Mouse (Mus musculus) MEL (cell line): ENCODE data around the gene Rnf217. TPM values are rescaled to one million over a fixed set of nuclear protein-coding genes. Genes with fewer than 3 reads are reported as not detected.

ENCODE experiments used
- DNase-seq: peaks from one replicate; pipeline ENCODE4 v3.0.0; 2011; ENCODE audit warnings: low read depth, low spot score
- H3K27ac ChIP-seq: 2 replicates; pipeline ENCODE4 v1.5.1; 2012; ENCODE audit warnings: low read depth, mild to moderate bottlenecking, control low read depth, low read length, moderate library complexity; ENCODE audit not compliant: control insufficient read depth
- H3K27me3 ChIP-seq, 2 experiments: fragments of 150-350 bp in 1 of 2; sonication (generic) in 1 of 2; 2 replicates each; pipeline ENCODE4 v1.6.1; 2012; ENCODE audit warnings: low read length in 2 of 2, mild to moderate bottlenecking in 2 of 2, improper control_type of control experiment in 1 of 2, moderate library complexity in 1 of 2; ENCODE audit not compliant: insufficient read depth in 2 of 2, control insufficient read depth in 1 of 2
- H3K36me3 ChIP-seq, 2 experiments: 2 replicates each; pipeline ENCODE4 v1.6.1; 2012 to 2014; ENCODE audit warnings: low read length in 2 of 2, improper control_type of control experiment in 1 of 2, inconsistent platforms in 1 of 2, mild to moderate bottlenecking in 1 of 2; ENCODE audit not compliant: insufficient read depth in 2 of 2, control insufficient read depth in 1 of 2
- H3K4me1 ChIP-seq, 2 experiments: fragments of 150-350 bp in 1 of 2; sonication (generic) in 1 of 2; 2 replicates each; pipeline ENCODE4 v1.6.1; 2012; ENCODE audit warnings: low read length in 2 of 2, improper control_type of control experiment in 1 of 2, mild to moderate bottlenecking in 1 of 2; ENCODE audit not compliant: insufficient read depth in 2 of 2, control insufficient read depth in 1 of 2
- H3K4me3 ChIP-seq, 2 experiments: fragments of 150-350 bp in 1 of 2; sonication (generic) in 1 of 2; 2 replicates each; pipeline ENCODE4 v1.5.1; 2012; ENCODE audit warnings: low read depth in 2 of 2, low read length in 2 of 2, mild to moderate bottlenecking in 2 of 2, moderate library complexity in 2 of 2, control low read depth in 1 of 2, improper control_type of control experiment in 1 of 2; ENCODE audit not compliant: control insufficient read depth in 1 of 2, insufficient read depth in 1 of 2
- H3K79me2 ChIP-seq: 2 replicates; pipeline ENCODE4 v1.6.1; 2012; ENCODE audit warnings: mild to moderate bottlenecking, low read length, moderate library complexity; ENCODE audit not compliant: control insufficient read depth, poor library complexity, insufficient read depth
- H3K9ac ChIP-seq: 2 replicates; pipeline ENCODE4 v1.6.1; 2012; ENCODE audit warnings: low read depth, mild to moderate bottlenecking, control low read depth, low read length, moderate library complexity; ENCODE audit not compliant: control insufficient read depth, poor library complexity, severe bottlenecking
- H3K9me3 ChIP-seq: fragments of 150-350 bp; sonication (generic); replicated peaks from 2 replicates; pipeline ENCODE4 v1.6.1; 2012; ENCODE audit warnings: mild to moderate bottlenecking, low read length, improper control_type of control experiment, moderate library complexity; ENCODE audit not compliant: insufficient read depth
- CHD1 ChIP-seq: IDR thresholded peaks from 2 replicates; pipeline ENCODE4 v1.6.1; 2012; ENCODE audit warnings: low read depth, mild to moderate bottlenecking, inconsistent platforms, low read length, improper control_type of control experiment
- CTCF ChIP-seq, 3 experiments: IDR thresholded peaks in 2 of 3; conservative IDR thresholded peaks in 1 of 3; 2 replicates each; pipeline ENCODE4 v1.5.1; 2011 to 2012; ENCODE audit warnings: low read length in 3 of 3, low read depth in 2 of 3, mild to moderate bottlenecking in 2 of 3, improper control_type of control experiment in 1 of 3, inconsistent platforms in 1 of 3, mixed read lengths in 1 of 3, moderate library complexity in 1 of 3; ENCODE audit not compliant: control insufficient read depth in 1 of 3, insufficient read depth in 1 of 3, poor library complexity in 1 of 3, severe bottlenecking in 1 of 3
- ELF1 ChIP-seq: IDR thresholded peaks from 2 replicates; pipeline ENCODE4 v1.6.1; 2014; ENCODE audit warnings: low read depth, mild to moderate bottlenecking, inconsistent platforms, low read length, improper control_type of control experiment, moderate library complexity
- EP300 ChIP-seq, 2 experiments: IDR thresholded peaks; 2 replicates each; pipeline ENCODE4 v1.6.1; 2011; ENCODE audit warnings: improper control_type of control experiment in 2 of 2, low read length in 2 of 2, low read depth in 1 of 2, mild to moderate bottlenecking in 1 of 2
- GATA1 ChIP-seq: IDR thresholded peaks from 2 replicates; pipeline ENCODE4 v1.6.1; 2011; ENCODE audit warnings: low read depth, low read length, improper control_type of control experiment
- HCFC1 ChIP-seq: IDR thresholded peaks from 2 replicates; pipeline ENCODE4 v1.6.1; 2012; ENCODE audit warnings: low read depth, mild to moderate bottlenecking, inconsistent platforms, low read length, improper control_type of control experiment, moderate library complexity
- KAT2A ChIP-seq: conservative IDR thresholded peaks from 2 replicates; pipeline ENCODE4 v1.6.1; 2012; ENCODE audit warnings: low read depth, low read length, improper control_type of control experiment, inconsistent platforms
- MAFK ChIP-seq: IDR thresholded peaks from 2 replicates; pipeline ENCODE4 v1.6.1; 2011; ENCODE audit warnings: low read depth, mild to moderate bottlenecking, low read length, improper control_type of control experiment, borderline replicate concordance
- MAX ChIP-seq: IDR thresholded peaks from 2 replicates; pipeline ENCODE4 v1.6.1; 2011; ENCODE audit warnings: low read length, improper control_type of control experiment
- MAZ ChIP-seq: IDR thresholded peaks from 2 replicates; pipeline ENCODE4 v1.6.1; 2012; ENCODE audit warnings: low read depth, mild to moderate bottlenecking, inconsistent platforms, low read length, improper control_type of control experiment
- NRF1 ChIP-seq: IDR thresholded peaks from 2 replicates; pipeline ENCODE4 v1.6.1; 2014; ENCODE audit warnings: low read depth, mild to moderate bottlenecking, inconsistent platforms, low read length, improper control_type of control experiment, moderate library complexity; ENCODE audit not compliant: poor library complexity, insufficient read depth, severe bottlenecking
- POLR2AphosphoS2 ChIP-seq: IDR thresholded peaks from 2 replicates; pipeline ENCODE4 v1.6.1; 2011; ENCODE audit warnings: low read length, improper control_type of control experiment
- POLR2AphosphoS5 ChIP-seq: IDR thresholded peaks from 2 replicates; pipeline ENCODE4 v1.6.1; 2012; ENCODE audit warnings: low read depth, borderline replicate concordance, mild to moderate bottlenecking, inconsistent platforms, low read length, moderate library complexity, mixed read lengths
- RCOR1 ChIP-seq: IDR thresholded peaks from 2 replicates; pipeline ENCODE4 v1.6.1; 2012; ENCODE audit warnings: low read depth, mild to moderate bottlenecking, inconsistent platforms, low read length, improper control_type of control experiment
- TCF12 ChIP-seq: IDR thresholded peaks from 2 replicates; pipeline ENCODE4 v1.6.1; 2014; ENCODE audit warnings: low read depth, mild to moderate bottlenecking, inconsistent platforms, low read length, improper control_type of control experiment, moderate library complexity
- UBTF ChIP-seq: IDR thresholded peaks from 2 replicates; pipeline ENCODE4 v1.6.1; 2012; ENCODE audit warnings: low read depth, mild to moderate bottlenecking, inconsistent platforms, low read length, improper control_type of control experiment, moderate library complexity, borderline replicate concordance; ENCODE audit not compliant: insufficient read depth
- USF1 ChIP-seq: IDR thresholded peaks from 2 replicates; pipeline ENCODE4 v1.6.1; 2014; ENCODE audit warnings: low read depth, mild to moderate bottlenecking, inconsistent platforms, low read length, improper control_type of control experiment, moderate library complexity
- USF2 ChIP-seq, 2 experiments: IDR thresholded peaks; 2 replicates each; pipeline ENCODE4 v1.6.1; 2011 to 2012; ENCODE audit warnings: improper control_type of control experiment in 2 of 2, low read length in 2 of 2, borderline replicate concordance in 1 of 2, inconsistent platforms in 1 of 2, low read depth in 1 of 2, mild to moderate bottlenecking in 1 of 2; ENCODE audit not compliant: insufficient read depth in 1 of 2
- polyA plus RNA-seq, 2 experiments: library from polyadenylated mRNA; stranded (reverse) in 1 of 2; unstranded in 1 of 2; fragments of >175 nt in 1 of 2; fragments of >200 nt in 1 of 2; gene quantifications; 2 replicates each; pipeline versions ENCODE4 v1.2.1 to v1.2.4; 2012; ENCODE audit warnings: low replicate concordance in 2 of 2, low read depth in 1 of 2; ENCODE audit not compliant: insufficient read length in 2 of 2, insufficient read depth in 1 of 2, missing spikeins in 1 of 2
- total RNA-seq: library from RNA; depleted of rRNA; stranded (reverse); fragments of 300-350 nt; gene quantifications from 2 replicates; pipeline ENCODE4 v1.2.3, GENCODE M21; 2012

Rnf217 gene
- total and polyA plus RNA-seq, 3 experiments: not detected

GRCm38 (mm10) chr10:31495826-31496225, 113.2 kb downstream of the Rnf217 start:
- Histone ChIP-seq H3K4me1 (no peaks in the 10 kb centered on the region), H3K36me3 (no peaks in the 10 kb centered on the region), H3K4me3 (no peak overlapping the region), H3K9ac (no peak overlapping the region), H3K79me2 (no peaks in the 10 kb centered on the region), H3K9me3 (no peaks in the 10 kb centered on the region), H3K27me3 (no peaks in the 10 kb centered on the region), H3K27ac (no peak overlapping the region)
- DNase-seq: no peak
- no peak for TF ChIP-seq MAZ
- no peak for TF ChIP-seq EP300 (IDR thresholded peaks at IDR 0.05; ENCODE audit: low read depth in 1 of 2, low read length in 2 of 2)
- no peak for TF ChIP-seq TCF12
- no peak for TF ChIP-seq CHD1
- TF ChIP-seq KAT2A: no peak
- no peak for TF ChIP-seq USF1
- TF ChIP-seq MAX: no peak
- TF ChIP-seq GATA1: no peak
- no peak for TF ChIP-seq UBTF
- no peak for TF ChIP-seq RCOR1
- no peak for TF ChIP-seq HCFC1
- TF ChIP-seq POLR2AphosphoS5: no peak
- TF ChIP-seq CTCF (IDR thresholded peaks at IDR 0.05 in 2 of 3, conservative IDR thresholded peaks at IDR 0.05 in 1 of 3; ENCODE audit: control insufficient read depth in 1 of 3, insufficient read depth in 1 of 3, low read depth in 2 of 3, low read length in 3 of 3, poor library complexity in 1 of 3, severe bottlenecking in 1 of 3): no peak
- TF ChIP-seq MAFK: no peak

DNA sequence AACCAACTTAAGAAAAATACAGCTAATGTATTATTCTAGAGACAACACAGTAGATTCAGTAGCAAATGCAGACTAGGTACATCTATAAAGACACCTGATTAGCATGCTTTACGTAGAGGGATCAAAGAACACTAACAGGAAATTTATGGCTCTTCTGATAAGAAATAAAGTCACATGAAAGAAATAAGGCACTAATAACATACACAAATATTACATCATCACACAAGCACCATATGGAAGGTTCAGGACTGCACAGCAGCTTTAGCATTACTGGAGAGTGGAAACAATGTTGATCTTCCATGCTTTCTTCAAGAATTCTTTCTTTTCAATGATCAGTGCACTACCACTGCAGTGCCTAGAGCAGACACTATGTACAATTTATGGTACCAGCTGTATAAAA, 114.7 kb downstream of the Rnf217 start:
- DNase-seq: no peak
- no peak overlapping the region for H3K9ac ChIP-seq
- H3K4me1 ChIP-seq: no peaks in the 10 kb centered on the region
- no peaks in the 10 kb centered on the region for H3K9me3 ChIP-seq
- no peak overlapping the region for H3K4me3 ChIP-seq
- H3K79me2 ChIP-seq: no peaks in the 10 kb centered on the region
- H3K36me3 ChIP-seq: no peaks in the 10 kb centered on the region
- H3K27ac ChIP-seq: no peak overlapping the region
- TF ChIP-seq NRF1 (no peak), MAZ (no peak), MAX (no peak), USF2 (IDR thresholded peaks at IDR 0.05; ENCODE audit: borderline replicate concordance in 1 of 2, insufficient read depth in 1 of 2, low read depth in 1 of 2, low read length in 2 of 2) (no peak), ELF1 (no peak), POLR2AphosphoS2 (no peak)
- TF ChIP-seq, all 39 proteins: peak for 0
- H3K27me3 ChIP-seq: no peaks in the 10 kb centered on the region
